Mouse (Mus musculus) hindbrain, embryonic 13.5 days (tissue): ENCODE measurements at regions not wholly inside any gene's neighbourhood (a gene's known extent, or its start where the extent isn't known, plus 50 kb on each side); places are given as distances from the start of the nearest gene placed in this dataset.

Experiments used
- ATAC-seq: fragments of 200-750 bp; cut with Nextera tagmentation; 2 replicates; pipeline ENCODE4 v1.8.0; 2017; ENCODE audit warnings: moderate TSS enrichment; ENCODE audit not compliant: low FRiP score
- H3K27ac ChIP-seq: fragments of 300-500 bp; sonication (generic); 2 replicates; pipeline ENCODE4 v1.5.1; 2015; ENCODE audit warnings: inconsistent platforms, mild to moderate bottlenecking, moderate library complexity
- H3K27me3 ChIP-seq: fragments of 300-500 bp; sonication (generic); 2 replicates; pipeline ENCODE4 v1.6.1; 2015; ENCODE audit warnings: mild to moderate bottlenecking, inconsistent platforms
- H3K36me3 ChIP-seq: fragments of 300-500 bp; sonication (generic); 2 replicates; pipeline ENCODE4 v1.6.1; 2015; ENCODE audit warnings: mild to moderate bottlenecking, inconsistent platforms
- H3K4me1 ChIP-seq: fragments of 300-500 bp; sonication (generic); replicated peaks from 2 replicates; pipeline ENCODE4 v1.6.1; 2015; ENCODE audit warnings: inconsistent platforms
- H3K4me2 ChIP-seq: fragments of 300-500 bp; sonication (generic); 2 replicates; pipeline ENCODE4 v1.6.1; 2015; ENCODE audit warnings: inconsistent platforms, mild to moderate bottlenecking, moderate library complexity
- H3K4me3 ChIP-seq: fragments of 300-500 bp; sonication (generic); 2 replicates; pipeline ENCODE4 v1.5.1; 2015; ENCODE audit warnings: mild to moderate bottlenecking, inconsistent platforms
- H3K9ac ChIP-seq: fragments of 300-500 bp; sonication (generic); 2 replicates; pipeline ENCODE4 v1.6.1; 2015; ENCODE audit warnings: mild to moderate bottlenecking, inconsistent platforms
- H3K9me3 ChIP-seq: fragments of 300-500 bp; sonication (generic); 2 replicates; pipeline ENCODE4 v1.6.1; 2016; ENCODE audit warnings: inconsistent platforms
- WGBS: fragments of 180-500 bp; shearing (Covaris S2); methylation state at CpG from one replicate; pipeline ENCODE4 v1.1.7; 2015; 5-methylcytosine and 5-hydroxymethylcytosine counted together

DNA sequence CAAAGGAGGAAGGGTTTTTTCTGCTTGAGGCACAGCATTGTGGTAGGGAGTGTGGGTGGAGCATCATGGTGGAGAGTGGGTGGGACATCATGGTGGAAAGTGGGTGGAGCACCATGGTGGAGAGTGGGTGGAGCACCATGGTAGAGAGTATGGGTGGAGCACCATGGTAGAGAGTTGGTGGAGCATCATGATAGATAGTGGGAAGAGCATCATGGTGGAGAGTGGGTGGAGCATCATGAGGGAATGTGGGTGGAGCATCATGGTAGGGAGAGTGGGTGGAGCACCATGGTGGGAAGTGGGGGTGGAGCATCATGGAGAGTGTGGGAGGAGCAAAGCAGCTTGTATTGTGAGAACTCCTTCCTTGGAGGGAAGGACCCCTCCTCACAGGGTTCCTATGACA is 52.8 kb upstream of the Eln start:
- no peak overlapping the region for H3K27ac ChIP-seq
- no peak overlapping the region for H3K4me3 ChIP-seq
- H3K4me2 ChIP-seq: no peak overlapping the region
- ATAC-seq: no peak
- no peak overlapping the region for H3K9ac ChIP-seq
- peaks cover 4% of the 10 kb centered on the region; the same call in 1 of the 2 replicates for H3K9me3 ChIP-seq
- no peaks in the 10 kb centered on the region for H3K27me3 ChIP-seq
- H3K4me1 ChIP-seq: no peaks in the 10 kb centered on the region
- H3K36me3 ChIP-seq: no peaks in the 10 kb centered on the region

GRCm38 (mm10) chr5:134797688-134798094 is 50.6 kb upstream of the Eln start:
- Histone ChIP-seq H3K27me3 (no peaks in the 10 kb centered on the region), H3K9me3 (no peaks in the 10 kb centered on the region), H3K4me3 (no peak overlapping the region), H3K36me3 (no peaks in the 10 kb centered on the region), H3K4me2 (no peak overlapping the region), H3K27ac (no peak overlapping the region), H3K9ac (0 out of 2 replicates have a peak overlapping the region, but pooled peaks have one; percentile 9), H3K4me1 (no peaks in the 10 kb centered on the region)
- ATAC-seq: no peak
- WGBS: 59% methylated on average over 18 of the region's 18 CpGs
